Mouse (Mus musculus) midbrain, postnatal 0 days (tissue): ENCODE results near the gene Alppl2. TPM values are rescaled to one million over a fixed set of nuclear protein-coding genes. Genes with fewer than 3 reads are reported as not detected.

ENCODE experiments used
- ATAC-seq: fragments of 200-750 bp; cut with Nextera tagmentation; 2 replicates; pipeline ENCODE4 v1.8.0; 2017; ENCODE audit warnings: moderate number of reproducible peaks, mild to moderate bottlenecking, moderate TSS enrichment, moderate library complexity; ENCODE audit not compliant: low FRiP score
- DNase-seq: peaks from one replicate; pipeline ENCODE4 v3.0.0-alpha.2; 2015; ENCODE audit warnings: low spot score
- H3K27ac ChIP-seq: fragments of 300-500 bp; sonication (generic); 2 replicates; pipeline ENCODE4 v1.5.1; 2014; ENCODE audit warnings: low read depth, mild to moderate bottlenecking, low read length, mixed read lengths
- H3K27me3 ChIP-seq: fragments of 300-500 bp; sonication (generic); 2 replicates; pipeline ENCODE4 v1.6.1; 2014; ENCODE audit warnings: low read length, control low read depth, mixed read lengths; ENCODE audit not compliant: insufficient read depth
- H3K36me3 ChIP-seq: fragments of 300-500 bp; sonication (generic); 2 replicates; pipeline ENCODE4 v1.6.1; 2014; ENCODE audit warnings: low read length, control low read depth, mixed read lengths; ENCODE audit not compliant: insufficient read depth
- H3K4me1 ChIP-seq: fragments of 300-500 bp; sonication (generic); 2 replicates; pipeline ENCODE4 v1.6.1; 2014; ENCODE audit warnings: mild to moderate bottlenecking, control low read depth, antibody characterized with exemption, low read length, mixed read lengths; ENCODE audit not compliant: insufficient read depth
- H3K4me2 ChIP-seq: fragments of 300-500 bp; sonication (generic); 2 replicates; pipeline ENCODE4 v1.6.1; 2014; ENCODE audit warnings: low read depth, mild to moderate bottlenecking, low read length, mixed read lengths; ENCODE audit not compliant: poor library complexity, severe bottlenecking
- H3K4me3 ChIP-seq: fragments of 300-500 bp; sonication (generic); 2 replicates; pipeline ENCODE4 v1.5.1; 2014; ENCODE audit warnings: low read depth, mild to moderate bottlenecking, low read length, moderate library complexity
- H3K9ac ChIP-seq: fragments of 300-500 bp; sonication (generic); replicated peaks from 2 replicates; pipeline ENCODE4 v1.6.1; 2014; ENCODE audit warnings: mild to moderate bottlenecking, low read length, moderate library complexity, mixed read lengths; ENCODE audit not compliant: poor library complexity, severe bottlenecking
- H3K9me3 ChIP-seq: fragments of 300-500 bp; sonication (generic); 2 replicates; pipeline ENCODE4 v1.6.1; 2016; ENCODE audit warnings: low read length, control low read depth
- CTCF ChIP-seq: IDR thresholded peaks from 2 replicates; pipeline ENCODE4 v1.5.1; 2016; ENCODE audit warnings: antibody characterized with exemption, mild to moderate bottlenecking
- WGBS: fragments of 180-500 bp; shearing (Covaris S2); extraction: QIAGEN DNeasy Blood & Tissue Kit; methylation state at CpG from one replicate; pipeline ENCODE4 v1.1.7; 2014; 5-methylcytosine and 5-hydroxymethylcytosine counted together
- polyA plus RNA-seq: library from polyadenylated mRNA; unstranded; fragments of >200 nt; fragmentation: Nextera tagmentation; extraction: Ambion mirVana; gene quantifications from 2 replicates; pipeline ENCODE4 v1.2.1, GENCODE M21; 2015
- total RNA-seq: library from RNA; depleted of rRNA; stranded (reverse); fragments of >200 nt; gene quantifications from 2 replicates; pipeline ENCODE4 v1.2.3, GENCODE M21; 2014

Alppl2 gene
- total and polyA plus RNA-seq, 2 experiments from 2014 or later, result not detected

GRCm38 (mm10) chr1:87060913-87061312 lies 28.8 kb downstream of the Alppl2 start:
- Histone ChIP-seq H3K4me3 (no peak overlapping the region), H3K36me3 (no peaks in the 10 kb centered on the region), H3K27me3 (no peaks in the 10 kb centered on the region), H3K9ac (no peak overlapping the region), H3K4me1 (no peaks in the 10 kb centered on the region), H3K4me2 (no peak overlapping the region), H3K27ac (no peak overlapping the region), H3K9me3 (no peaks in the 10 kb centered on the region)
- no peak for TF ChIP-seq CTCF
- no peak for DNase-seq
- no peak for ATAC-seq

- Histone ChIP-seq H3K27me3 (no peaks in the 10 kb centered on the region), H3K4me3 (no peak overlapping the region), H3K36me3 (no peaks in the 10 kb centered on the region), H3K27ac (no peak overlapping the region), H3K4me2 (no peak overlapping the region), H3K9ac (no peak overlapping the region), H3K4me1 (no peaks in the 10 kb centered on the region), H3K9me3 (no peaks in the 10 kb centered on the region)
- DNase-seq, result no peak
- ATAC-seq, result no peak
- no peak for TF ChIP-seq CTCF
- WGBS, result 72% methylated on average over 8 of the region's 8 CpGs
Observed at GRCm38 (mm10) chr1:87059042-87059665, 30.6 kb downstream of the Alppl2 start.

DNA sequence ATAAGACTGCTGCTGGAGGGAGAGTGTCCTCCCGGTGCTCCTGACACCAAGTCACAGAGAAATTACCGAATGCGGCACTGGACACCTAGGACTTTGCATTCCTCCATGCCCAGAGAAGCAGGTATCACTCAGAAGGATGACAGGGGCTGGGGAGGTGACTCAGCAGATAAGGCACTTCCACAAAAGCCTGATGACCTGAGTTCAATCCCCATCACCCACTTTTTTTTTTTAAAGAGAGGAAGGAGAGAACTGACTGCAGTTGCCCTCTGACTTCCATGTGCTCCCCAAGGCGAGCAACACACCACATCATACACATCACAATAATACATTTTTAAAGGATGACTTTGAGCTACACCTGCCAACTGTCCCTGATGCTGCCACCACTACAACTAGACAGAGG lies 32.7 kb downstream of the Alppl2 start:
- Histone ChIP-seq H3K9ac (no peak overlapping the region), H3K27ac (no peak overlapping the region), H3K36me3 (0 out of 2 replicates have a peak, but pooled peaks cover under 1% of the 10 kb centered on the region), H3K4me2 (no peak overlapping the region), H3K4me3 (no peak overlapping the region), H3K27me3 (no peaks in the 10 kb centered on the region), H3K9me3 (no peaks in the 10 kb centered on the region), H3K4me1 (no peaks in the 10 kb centered on the region)
- TF ChIP-seq CTCF, result no peak
- DNase-seq (no peak), ATAC-seq (no peak)
- whole genome bisulfite sequencing, result 75% methylated on average over 4 of the region's 4 CpGs

GRCm38 (mm10) chr1:87051369-87051768 lies 38.4 kb downstream of the Alppl2 start:
- no peaks in the 10 kb centered on the region for H3K4me1 ChIP-seq
- no peak overlapping the region for H3K4me2 ChIP-seq
- DNase-seq, result no peak
- no peak overlapping the region for H3K27ac ChIP-seq
- ATAC-seq, result no peak
- 89% methylated on average over 4 of the region's 4 CpGs for WGBS
- H3K36me3 ChIP-seq, result peaks cover 17% of the 10 kb centered on the region
- H3K9me3 ChIP-seq, result no peaks in the 10 kb centered on the region
- no peak overlapping the region for H3K4me3 ChIP-seq
- no peak overlapping the region for H3K9ac ChIP-seq
- no peak for TF ChIP-seq CTCF
- H3K27me3 ChIP-seq, result no peaks in the 10 kb centered on the region

DNA sequence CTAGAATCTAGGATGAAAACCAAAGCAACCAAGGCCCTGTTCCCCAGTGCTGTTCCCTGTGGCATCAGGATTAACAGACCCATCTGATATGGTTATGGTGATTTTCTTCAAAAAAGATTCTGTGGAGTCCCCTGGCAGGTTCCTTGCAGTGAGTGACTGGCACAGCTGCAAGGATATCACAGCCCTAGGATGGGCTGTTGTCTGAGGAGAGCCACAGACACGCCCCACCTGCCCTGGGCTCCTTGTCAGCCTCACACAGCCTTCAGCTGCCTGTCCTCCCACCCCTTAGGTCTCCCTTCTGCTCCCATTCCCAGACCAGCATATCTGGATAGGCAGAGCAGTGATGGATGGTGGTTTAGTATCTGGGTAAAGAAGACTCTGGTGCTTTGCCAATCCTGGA lies 39.0 kb downstream of the Alppl2 start:
- H3K9me3 ChIP-seq, result no peaks in the 10 kb centered on the region
- ATAC-seq (no peak), DNase-seq (no peak)
- no peaks in the 10 kb centered on the region for H3K27me3 ChIP-seq
- no peaks in the 10 kb centered on the region for H3K4me1 ChIP-seq
- no peak overlapping the region for H3K27ac ChIP-seq
- 92% methylated on average over 1 of the region's 1 CpGs for WGBS
- H3K9ac ChIP-seq, result no peak overlapping the region
- no peak overlapping the region for H3K4me2 ChIP-seq
- no peak overlapping the region for H3K4me3 ChIP-seq
- no peak for TF ChIP-seq CTCF
- peaks cover 17% of the 10 kb centered on the region for H3K36me3 ChIP-seq

DNA sequence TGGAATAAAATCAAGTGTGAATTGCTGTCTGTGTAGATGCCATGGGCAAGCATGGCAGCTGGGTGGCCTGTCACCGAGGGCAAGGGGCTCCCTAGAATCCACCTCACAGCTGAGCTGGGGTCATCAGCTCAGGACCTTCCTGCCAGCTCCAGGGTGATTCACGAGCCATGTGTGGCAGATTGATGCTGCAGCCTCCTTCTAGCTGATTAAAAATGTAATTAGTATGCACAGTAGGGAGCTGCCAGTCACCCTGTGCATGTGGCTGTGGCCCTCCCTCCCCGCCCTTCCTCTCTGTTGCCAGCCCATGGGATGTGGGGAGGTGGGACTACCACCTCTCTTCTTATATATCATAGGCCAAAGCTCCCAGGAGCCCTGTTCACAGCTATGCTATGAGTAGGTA lies 39.7 kb downstream of the Alppl2 start:
- peak; percentile 24; the same call in 1 of the 2 replicates for ATAC-seq
- no peak overlapping the region for H3K27ac ChIP-seq
- WGBS, result 45% methylated on average over 3 of the region's 3 CpGs
- TF ChIP-seq CTCF, result no peak
- no peak overlapping the region for H3K4me3 ChIP-seq
- peak; percentile 65 for DNase-seq
- no peaks in the 10 kb centered on the region for H3K4me1 ChIP-seq
- no peaks in the 10 kb centered on the region for H3K9me3 ChIP-seq
- H3K9ac ChIP-seq, result no peak overlapping the region
- peaks cover 17% of the 10 kb centered on the region for H3K36me3 ChIP-seq
- H3K4me2 ChIP-seq, result no peak overlapping the region
- no peaks in the 10 kb centered on the region for H3K27me3 ChIP-seq
